Mouse (Mus musculus) skeletal muscle tissue, adult 2 months (tissue): Measurements from ENCODE around the gene Nav3.

ENCODE experiments used
- DNase-seq: peaks from one replicate; pipeline ENCODE4 v3.0.0-alpha.2; 2012; ENCODE audit warnings: low read depth, low spot score

Nav3 gene

DNA sequence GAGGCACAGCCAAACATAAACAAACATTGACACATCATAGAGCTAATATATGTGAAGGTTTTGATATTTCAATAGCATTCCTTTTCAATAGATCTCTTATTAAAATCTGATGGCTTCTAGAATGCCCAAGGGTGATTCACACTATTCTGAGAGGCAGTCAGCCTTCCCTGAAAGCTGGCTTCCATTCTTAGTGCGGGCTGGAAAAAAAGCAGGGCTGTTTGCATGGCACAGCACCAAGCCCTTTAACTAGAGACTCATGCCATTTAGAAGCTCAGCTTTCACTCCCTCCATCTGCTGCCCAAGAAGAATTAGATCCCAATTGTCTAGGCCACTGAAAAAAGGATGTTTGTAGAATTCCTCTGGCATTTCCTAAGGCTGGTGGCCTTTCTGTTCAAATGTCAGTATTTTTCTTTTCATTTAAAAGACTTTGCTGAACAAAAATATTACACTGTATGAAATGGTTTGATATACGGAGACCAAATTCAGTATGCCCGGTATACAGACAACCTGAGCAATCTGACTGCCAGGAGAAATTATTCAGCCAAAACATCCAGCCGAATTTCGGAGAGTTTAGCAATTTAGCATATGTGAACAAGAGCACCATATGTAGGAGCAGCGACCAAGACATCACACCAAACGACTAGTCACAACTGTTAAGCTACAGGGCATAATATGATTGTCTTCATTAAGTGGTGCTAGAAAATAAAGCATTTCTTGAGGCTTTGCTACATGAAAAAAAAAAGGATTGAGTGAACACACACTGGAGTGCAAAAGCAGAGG, 263.8 kb downstream of the Nav3 start:
- DNase-seq = peak; percentile 5

DNA sequence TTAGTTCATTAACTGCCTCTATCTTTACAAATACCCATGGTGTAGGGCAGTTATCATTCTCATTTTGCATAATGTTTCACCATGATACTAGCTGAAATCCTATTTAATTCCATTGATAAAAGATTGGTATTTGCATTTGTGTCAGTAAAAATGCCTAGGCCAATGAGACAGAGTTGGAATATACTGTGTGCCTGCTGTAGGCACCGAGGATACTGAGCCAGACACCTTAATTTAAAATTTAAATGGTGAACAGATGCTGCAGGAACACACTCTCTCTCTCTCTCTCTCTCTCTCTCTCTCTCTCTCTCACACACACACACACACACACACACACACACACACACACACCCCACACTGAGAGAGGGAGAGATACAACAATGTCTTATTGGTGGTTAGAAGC, 269.8 kb downstream of the Nav3 start:
- DNase-seq = no peak

DNA sequence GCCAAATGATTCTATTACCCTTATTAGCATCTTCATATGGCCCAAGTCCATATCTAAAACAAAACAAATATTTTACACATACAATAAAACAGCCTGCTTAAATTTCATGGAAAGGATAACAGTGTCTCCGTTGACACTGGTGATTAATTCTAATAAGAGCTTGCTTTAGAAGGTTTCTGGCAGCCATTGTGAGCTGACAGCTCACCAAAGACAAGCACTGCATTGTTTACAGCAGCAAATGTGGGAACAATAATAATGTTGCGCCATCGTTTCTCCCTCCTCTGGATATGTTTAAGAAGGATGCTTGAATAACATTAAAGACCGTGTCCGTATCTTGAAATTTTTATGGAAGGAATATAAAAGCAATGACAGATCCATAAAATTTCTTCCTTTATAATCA, 280.1 kb downstream of the Nav3 start:
- DNase-seq = no peak

DNA sequence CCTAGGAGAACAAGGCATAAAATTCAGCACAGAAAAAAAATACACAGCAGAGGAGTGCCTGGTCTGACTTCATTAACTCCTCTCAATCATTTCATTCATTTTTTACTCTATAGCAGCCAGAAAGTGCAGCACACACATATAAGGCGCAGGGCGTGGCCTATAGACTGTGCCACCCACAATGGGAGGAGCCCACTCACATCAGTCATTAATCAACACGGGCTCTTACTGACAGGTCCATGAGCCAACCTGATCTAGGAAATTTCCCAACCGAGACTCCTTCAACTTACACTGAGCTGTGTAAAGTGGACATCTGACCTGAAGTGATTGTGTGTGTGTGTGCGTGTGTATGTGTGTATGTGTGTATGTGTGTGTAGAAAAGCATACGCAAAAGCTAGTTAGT, 286.6 kb downstream of the Nav3 start:
- no peak for DNase-seq

DNA sequence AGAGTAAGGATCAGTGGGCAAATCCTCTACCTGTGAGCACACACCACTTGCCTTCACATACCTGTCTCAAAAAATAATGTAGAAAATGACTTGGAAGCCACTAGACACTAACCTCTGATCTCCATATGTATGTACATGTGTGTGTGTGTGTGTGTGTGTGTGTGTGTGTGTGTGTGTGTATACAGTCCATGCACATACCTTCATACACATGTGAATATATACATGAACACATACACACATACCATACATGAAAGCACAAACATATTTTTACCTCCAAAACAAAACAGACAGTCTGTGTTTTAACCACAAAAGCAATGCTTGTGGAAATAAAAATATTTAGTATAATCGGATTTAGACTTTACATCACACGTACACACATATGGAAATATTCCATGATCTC, 287.1 kb downstream of the Nav3 start:
- no peak for DNase-seq

DNA sequence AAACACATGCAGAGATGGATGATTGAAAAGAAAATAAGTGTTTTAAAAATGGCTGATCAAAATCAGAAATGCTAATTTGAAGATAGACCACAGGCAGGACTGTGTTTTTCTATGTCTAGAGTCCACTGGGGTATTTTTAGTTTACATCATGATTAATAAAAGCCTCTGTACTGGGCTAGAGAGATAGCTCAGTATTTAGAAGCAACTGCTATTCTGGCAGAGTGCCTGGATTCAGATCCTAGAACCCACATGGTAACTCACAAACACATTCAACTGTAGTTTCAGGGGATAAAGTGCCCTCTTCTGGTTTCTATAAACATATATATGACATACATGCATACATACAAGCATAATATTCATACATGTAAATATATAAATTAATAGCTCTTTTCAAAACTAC, 293.4 kb downstream of the Nav3 start:
- no peak for DNase-seq

DNA sequence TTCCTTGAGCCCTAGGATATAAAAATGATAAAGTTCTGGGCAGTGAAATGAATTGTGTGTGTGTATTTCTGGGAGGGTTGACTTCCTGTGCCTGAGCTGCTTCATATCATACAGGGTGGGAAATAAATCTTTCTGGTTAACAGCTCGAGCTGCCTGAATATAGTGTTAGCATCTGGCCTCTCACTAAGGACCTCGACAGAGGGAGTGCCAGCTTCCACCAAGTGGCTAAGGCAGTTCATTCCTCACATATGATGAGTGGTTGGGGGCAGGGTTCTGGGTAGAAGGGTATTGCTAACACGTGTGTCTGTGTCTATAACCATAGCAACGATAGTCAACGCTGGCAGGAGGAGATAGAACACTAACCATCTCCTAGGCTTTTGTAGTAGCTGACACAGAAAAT, 295.1 kb downstream of the Nav3 start:
- no peak for DNase-seq

DNA sequence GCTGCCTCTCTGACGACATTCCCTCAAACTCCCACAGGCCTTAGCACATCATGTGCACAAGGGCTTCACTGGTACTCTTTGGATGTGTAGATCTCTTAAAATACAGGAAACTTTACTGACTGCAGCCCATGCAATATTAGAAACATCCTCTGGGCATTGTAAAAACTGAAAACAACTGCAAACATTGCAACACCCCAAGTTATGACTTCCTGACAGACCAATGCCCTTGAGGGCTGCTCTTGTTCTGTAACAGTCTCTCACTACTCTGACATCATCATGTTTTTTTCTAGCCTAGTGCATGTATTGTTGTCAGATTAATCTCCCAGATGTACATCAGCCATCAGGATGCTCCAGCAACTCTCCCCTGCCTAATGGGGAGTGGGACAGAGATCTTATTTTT, 296.5 kb downstream of the Nav3 start:
- DNase-seq = peak; percentile 18

DNA sequence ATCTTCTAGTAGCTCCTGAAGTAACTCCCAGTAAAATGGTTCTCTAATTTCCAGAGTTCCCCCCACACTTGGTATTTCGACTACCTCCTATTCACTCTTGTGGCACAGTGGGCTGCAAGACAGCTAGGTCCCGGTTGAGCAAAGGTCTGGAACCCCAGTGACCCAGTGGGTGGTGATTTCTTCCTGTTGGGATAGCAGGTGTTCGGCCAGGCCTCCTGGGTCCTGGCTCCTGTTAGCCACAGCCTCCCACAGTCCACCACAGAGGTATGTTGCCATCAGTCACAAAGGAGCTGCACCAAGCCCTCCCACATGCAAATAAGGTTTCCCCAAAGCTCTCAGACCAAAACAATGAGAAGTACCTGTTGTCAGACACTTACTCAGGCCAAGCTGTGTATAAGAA, 297.9 kb downstream of the Nav3 start:
- no peak for DNase-seq

DNA sequence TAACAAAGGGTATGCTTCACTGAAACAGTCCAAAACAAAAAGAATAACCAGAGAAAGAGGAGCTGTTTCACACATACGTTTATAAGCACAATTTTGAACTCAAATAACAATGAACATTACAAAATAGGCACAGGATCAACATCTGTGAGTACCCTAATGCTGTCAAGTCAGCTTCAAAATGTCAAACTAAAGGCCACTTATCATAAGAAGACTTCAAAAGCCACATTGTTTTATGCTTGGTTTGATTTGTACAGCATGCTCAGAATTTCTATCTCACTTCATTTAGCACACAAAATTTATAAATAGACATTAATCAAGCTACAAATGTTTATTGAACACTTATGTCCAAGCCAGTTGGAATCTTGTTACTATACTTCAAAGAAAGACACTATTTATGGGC, 299.6 kb downstream of the Nav3 start:
- no peak for DNase-seq

DNA sequence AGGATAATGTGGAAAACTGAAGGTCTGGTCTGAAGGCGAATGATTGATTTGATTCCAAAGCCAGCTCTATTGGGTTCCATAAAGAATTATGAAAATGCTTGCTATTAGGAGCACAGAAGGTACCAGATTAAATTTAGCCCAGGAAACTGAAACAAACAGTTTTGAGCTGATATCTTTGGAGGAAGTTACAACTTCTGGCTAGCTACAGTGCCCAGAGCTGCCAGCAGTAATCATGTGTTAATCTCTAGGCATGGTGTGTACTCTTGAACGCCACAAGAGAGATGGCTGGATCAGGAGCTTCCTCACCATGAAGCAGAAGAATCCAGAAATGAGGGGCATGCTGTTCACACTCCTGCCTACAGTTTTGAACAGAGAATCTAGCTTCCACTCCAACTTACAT, 300.5 kb downstream of the Nav3 start:
- peak; percentile 29 for DNase-seq

DNA sequence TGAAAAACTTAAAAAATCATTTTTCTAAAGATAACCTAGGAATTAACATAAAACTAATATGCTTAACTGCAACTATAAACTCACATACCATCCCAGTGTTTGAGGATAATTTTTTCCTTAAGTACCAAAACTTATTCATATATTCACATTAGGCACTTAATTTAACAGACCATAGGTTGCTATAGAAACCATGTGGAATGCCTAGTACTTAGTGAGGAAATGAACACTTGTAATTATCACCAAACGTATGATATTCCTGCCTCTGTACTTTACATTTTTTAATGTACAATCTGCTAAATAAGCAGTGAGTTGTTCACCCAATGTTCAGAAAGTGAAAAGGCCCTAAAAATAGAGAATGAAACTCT, 301.1 kb downstream of the Nav3 start:
- DNase-seq = no peak

DNA sequence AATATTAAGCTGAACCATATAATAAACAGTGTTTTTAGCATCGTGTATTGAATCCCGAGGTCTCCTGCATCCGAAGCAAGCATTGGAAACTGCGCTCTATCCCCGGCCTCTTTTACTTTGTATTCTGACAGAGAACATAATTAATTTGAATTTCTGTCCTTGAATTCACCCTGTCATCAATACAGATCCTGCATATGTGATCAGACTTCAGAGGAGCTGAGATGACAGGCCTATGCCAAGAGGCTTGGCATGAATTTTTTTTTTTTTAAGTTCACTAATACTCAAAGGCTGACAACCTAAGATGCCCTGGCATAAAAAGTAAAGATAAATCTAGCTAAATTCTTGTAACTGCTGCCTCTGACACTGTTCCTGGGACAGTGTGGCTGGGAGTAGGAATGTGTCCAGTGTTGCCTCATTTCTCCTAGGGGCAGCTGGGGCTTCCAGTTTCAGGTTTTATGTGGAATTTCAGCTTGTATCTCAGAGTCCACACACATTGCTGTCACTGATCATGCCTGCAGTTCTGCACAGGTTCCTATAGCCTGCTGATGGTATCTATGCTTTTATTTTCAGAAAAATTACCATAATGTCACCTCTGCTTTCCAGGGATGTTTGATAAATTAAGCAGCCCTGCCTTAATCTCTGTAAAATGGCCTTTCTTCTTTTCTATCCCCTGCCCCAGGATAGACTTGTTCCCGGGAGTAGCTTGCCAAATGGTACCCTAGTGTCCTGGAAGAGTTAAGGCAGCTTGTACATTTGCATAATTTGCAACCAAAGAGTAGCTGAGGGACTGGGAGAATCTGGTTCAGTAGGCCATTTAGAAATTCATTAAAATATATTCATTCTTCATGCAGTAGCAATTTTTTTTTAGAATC, 301.8 kb downstream of the Nav3 start:
- DNase-seq = no peak

DNA sequence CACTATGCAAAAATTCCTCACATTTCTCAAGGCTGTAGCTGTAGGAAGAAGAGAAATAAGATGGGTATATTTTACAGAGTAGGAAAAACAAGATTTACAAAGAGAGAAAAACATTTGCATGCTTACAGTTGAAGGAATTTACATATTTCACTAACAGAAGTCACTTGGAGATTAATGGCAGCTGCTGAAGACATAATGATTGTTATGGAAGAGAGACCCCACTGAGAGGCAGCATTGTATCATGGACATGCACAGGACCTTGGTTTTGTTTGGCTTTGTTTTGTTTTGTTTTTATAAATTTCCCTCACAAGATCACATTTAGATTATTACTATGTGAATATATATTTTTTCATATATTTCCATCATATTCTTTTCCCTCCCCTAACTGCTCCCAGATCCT, 335.4 kb downstream of the Nav3 start:
- no peak for DNase-seq

DNA sequence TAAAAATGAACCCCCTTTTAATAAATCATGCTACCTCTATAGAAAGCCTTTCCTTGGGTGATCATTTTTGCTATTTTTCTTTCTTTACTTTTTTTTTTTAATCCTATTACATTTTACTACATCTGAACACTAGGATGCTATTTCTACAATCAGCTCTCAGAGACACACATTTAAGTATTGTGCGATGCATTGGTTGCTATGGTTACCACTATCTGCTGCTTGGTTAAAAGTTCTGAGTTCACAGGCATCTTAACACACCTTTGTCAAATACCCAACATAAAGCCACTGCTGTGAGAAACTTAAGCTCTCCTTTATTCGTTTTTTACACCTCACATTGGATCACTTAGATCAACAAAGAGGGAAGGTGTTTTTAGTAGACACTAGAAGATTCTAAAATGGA, 338.7 kb downstream of the Nav3 start:
- no peak for DNase-seq

DNA sequence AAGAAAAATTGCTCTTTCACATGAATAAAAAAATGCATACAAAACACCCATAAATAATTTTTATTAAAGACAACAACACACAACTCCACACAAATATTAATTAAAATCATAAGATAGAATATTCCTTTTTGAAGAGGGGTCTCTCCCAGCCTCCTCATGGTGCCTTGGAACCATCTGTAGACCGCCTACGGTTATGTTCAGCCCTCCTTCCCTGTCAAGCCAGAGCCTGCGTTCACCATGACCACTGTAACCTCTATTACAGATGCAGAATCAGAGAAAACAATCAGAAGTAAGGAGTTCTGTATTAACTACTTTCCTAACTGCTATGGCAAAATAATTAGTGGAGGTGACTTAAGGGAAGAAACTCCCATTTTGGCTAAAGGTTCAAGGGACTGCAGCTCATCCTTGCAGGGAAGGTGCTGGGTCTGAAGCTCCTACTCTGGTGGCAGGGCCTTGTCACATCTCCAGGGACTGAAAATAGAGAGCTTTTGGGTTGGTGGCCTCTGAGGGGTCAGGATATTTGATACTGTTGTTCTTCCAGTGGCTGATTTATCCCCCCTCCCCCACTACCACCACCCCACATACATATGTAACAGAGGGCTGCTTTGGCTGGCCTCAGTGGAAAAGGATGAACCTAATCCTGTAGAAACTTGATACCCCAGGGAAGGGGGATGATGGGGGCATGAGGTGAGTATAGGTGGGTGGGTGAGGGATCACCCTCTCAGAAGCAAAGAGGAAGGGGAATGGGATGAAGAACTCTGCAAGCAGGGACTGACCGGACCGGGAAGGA, 343.1 kb downstream of the Nav3 start:
- no peak for DNase-seq

DNA sequence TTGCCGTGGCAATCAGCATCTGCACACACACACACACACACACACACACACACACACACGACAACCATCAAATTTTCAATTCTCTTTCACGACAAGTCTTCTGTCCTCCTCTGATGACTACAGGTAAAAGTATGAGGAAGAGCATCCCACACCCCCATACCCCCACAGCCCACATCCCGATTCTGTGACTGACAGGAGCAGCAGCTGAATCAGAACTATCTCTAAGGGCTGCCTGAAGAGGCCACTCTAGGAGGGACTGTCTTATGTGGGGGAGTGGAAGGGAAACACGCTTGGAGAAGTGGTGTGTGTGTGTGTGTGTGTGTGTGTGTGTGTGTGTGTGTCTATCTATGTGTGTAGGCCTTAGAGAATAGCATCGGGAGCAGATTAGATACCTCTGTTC, 352.7 kb downstream of the Nav3 start:
- no peak for DNase-seq

DNA sequence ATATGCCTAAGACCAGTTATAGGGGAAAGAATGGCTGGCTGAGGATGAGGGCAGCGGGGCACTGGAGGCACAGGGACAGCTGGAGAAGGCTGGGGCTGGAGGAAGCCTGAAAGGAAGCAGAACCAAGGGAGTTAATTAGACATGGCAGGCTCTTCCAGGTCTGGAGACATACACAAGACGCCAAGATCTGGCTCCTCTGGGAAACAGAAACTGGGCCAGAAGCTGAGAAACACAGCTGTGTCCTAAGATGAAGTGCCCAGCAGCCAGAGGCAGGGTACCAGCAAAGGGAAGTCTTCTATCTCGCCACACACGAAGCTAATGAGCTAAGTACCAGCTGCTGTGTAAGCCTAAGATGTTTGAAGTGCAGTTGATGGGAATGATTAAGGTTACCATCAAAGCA, 353.8 kb downstream of the Nav3 start:
- peak; percentile 16 for DNase-seq

DNA sequence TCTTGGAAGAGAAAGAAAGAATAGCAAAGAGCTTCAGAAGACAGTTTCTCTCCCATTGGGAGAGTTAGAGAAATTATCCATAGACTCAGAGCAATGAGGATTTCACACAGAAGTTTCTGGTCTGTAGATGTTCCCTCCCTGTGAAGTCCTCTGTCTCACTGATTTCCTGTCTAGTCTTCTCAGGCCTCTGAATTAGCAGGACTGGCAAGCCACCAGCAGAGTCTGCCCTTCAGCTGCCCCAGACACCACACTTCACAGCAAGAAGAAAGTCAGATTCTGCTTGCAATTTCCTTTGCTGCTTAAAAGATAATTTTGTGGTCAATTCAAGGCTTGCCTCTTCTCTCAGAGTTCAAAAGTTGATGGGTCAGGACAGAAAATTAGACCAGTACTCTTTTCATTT, 361.6 kb downstream of the Nav3 start:
- DNase-seq = no peak

DNA sequence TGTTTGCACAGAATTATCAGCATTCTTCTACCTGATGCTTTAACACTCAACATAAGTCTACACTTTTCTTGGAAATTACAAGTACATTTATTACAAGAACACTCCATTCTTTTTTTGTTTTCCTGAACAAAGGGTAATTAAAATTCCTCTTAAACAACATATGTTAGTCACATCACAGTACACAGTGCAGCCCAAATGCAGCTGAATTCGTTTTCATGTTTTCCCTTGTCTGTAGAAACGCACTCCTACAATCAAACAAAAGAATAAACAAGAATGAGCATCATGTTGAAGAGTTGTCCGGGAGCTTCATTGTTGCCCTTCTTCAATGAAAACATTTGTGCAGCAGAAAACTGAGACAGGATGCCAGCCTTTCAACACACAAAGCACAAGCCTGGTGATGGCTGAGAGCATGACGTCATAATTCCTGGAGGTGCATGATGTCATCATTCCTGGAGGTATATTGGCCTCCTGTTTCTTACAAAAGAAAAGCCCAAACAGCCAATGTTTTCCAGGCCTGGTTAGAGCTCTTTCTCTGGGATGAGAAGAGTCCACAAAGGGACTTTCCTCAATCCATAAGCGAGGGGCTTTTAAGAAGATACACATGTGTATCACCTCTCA, 367.5 kb downstream of the Nav3 start:
- DNase-seq = no peak

DNA sequence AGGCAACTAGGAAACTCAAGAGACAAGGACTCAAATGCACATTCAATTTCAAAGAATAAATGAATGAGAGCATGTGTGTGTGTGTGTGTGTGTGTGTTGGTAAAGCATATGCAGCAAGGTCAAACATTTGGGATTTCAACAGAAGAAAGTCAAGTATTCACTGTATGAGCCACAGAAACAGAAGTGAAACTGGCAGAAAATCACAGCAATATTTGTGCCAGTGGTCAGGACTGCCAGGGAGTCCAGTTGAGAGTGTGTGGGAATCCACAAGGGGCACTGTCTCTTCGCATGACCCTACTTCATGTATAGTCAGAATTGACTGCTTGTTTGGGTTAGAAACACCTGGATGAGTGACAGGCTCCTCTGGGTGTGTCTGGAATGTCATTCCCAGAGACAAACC, 370.1 kb downstream of the Nav3 start:
- no peak for DNase-seq

DNA sequence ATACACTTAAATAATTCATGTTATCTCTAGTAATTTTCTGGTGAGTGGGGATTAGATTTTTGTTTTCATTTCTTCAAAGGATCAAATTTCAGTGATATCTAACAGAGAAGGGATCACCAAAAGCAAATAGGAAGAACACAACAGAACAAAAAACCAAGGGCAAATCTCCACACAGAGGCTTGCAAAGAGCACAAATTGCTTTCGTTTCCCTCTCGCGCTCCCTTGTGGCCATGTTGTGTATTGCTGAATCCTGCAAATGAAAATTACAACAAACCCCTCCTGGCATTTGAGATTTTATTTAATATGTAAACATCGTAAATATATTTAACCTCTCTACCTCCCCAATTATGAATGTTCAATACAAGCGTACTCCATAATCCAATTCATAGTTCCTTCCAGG, 370.8 kb downstream of the Nav3 start:
- peak; percentile 16 for DNase-seq
